Mouse (Mus musculus) heart, postnatal 0 days (tissue): ENCODE measurements around the gene Olfr292. TPM values are rescaled to one million over a fixed set of nuclear protein-coding genes. Genes with fewer than 3 reads are reported as not detected.

ENCODE experiments used
- ATAC-seq: fragments of 200-750 bp; cut with Nextera tagmentation; 2 replicates; pipeline ENCODE4 v1.8.0; 2017; ENCODE audit warnings: low read depth, moderate number of reproducible peaks, moderate library complexity; ENCODE audit not compliant: insufficient read depth
- DNase-seq: peaks from one replicate; pipeline ENCODE4 v3.0.0-alpha.2; 2016; ENCODE audit warnings: low spot score
- H3K27ac ChIP-seq: fragments of 300-500 bp; sonication (generic); 2 replicates; pipeline ENCODE4 v1.5.1; 2014; ENCODE audit warnings: low read depth, mild to moderate bottlenecking
- H3K27me3 ChIP-seq: fragments of 300-500 bp; sonication (generic); 2 replicates; pipeline ENCODE4 v1.6.1; 2014; ENCODE audit warnings: low read length, mixed read lengths; ENCODE audit not compliant: control insufficient read depth, insufficient read depth
- H3K36me3 ChIP-seq: fragments of 300-500 bp; sonication (generic); replicated peaks from 2 replicates; pipeline ENCODE4 v1.6.1; 2014; ENCODE audit warnings: low read length, mixed read lengths; ENCODE audit not compliant: control insufficient read depth, insufficient read depth
- H3K4me1 ChIP-seq: fragments of 300-500 bp; sonication (generic); 2 replicates; pipeline ENCODE4 v1.6.1; 2014; ENCODE audit warnings: antibody characterized with exemption; ENCODE audit not compliant: control insufficient read depth, insufficient read depth
- H3K4me2 ChIP-seq: fragments of 300-500 bp; sonication (generic); 2 replicates; pipeline ENCODE4 v1.6.1; 2014; ENCODE audit warnings: low read depth, mild to moderate bottlenecking, low read length, moderate library complexity
- H3K4me3 ChIP-seq: fragments of 300-500 bp; sonication (generic); 2 replicates; pipeline ENCODE4 v1.5.1; 2014; ENCODE audit warnings: low read depth, low read length
- H3K9ac ChIP-seq: fragments of 300-500 bp; sonication (generic); replicated peaks from 2 replicates; pipeline ENCODE4 v1.6.1; 2014; ENCODE audit warnings: low read depth, low read length, mixed read lengths
- H3K9me3 ChIP-seq: fragments of 300-500 bp; sonication (generic); replicated peaks from 2 replicates; pipeline ENCODE4 v1.6.1; 2016; ENCODE audit warnings: low read length; ENCODE audit not compliant: control insufficient read depth
- CTCF ChIP-seq: IDR thresholded peaks from 2 replicates; pipeline ENCODE4 v1.5.1; 2016; ENCODE audit warnings: antibody characterized with exemption, control low read depth, low read depth
- EP300 ChIP-seq: IDR thresholded peaks from 2 replicates; pipeline ENCODE4 v1.6.1; 2016; ENCODE audit warnings: antibody characterized with exemption, low read depth
- WGBS: fragments of 180-500 bp; shearing (Covaris S2); extraction: QIAGEN DNeasy Blood & Tissue Kit; methylation state at CpG from one replicate; pipeline ENCODE4 v1.1.7; 2014; 5-methylcytosine and 5-hydroxymethylcytosine counted together
- polyA plus RNA-seq: library from polyadenylated mRNA; unstranded; fragments of >200 nt; fragmentation: Nextera tagmentation; extraction: Ambion mirVana; gene quantifications from 2 replicates; pipeline ENCODE4 v1.2.1, GENCODE M21; 2015
- total RNA-seq: library from RNA; depleted of rRNA; stranded (reverse); fragments of >200 nt; gene quantifications from 2 replicates; pipeline ENCODE4 v1.2.3, GENCODE M21; 2014; ENCODE audit warnings: low replicate concordance; rRNA removed

The Olfr292 gene
- total RNA-seq (not detected in 2 replicates), polyA plus RNA-seq (not detected in 2 replicates)

DNA sequence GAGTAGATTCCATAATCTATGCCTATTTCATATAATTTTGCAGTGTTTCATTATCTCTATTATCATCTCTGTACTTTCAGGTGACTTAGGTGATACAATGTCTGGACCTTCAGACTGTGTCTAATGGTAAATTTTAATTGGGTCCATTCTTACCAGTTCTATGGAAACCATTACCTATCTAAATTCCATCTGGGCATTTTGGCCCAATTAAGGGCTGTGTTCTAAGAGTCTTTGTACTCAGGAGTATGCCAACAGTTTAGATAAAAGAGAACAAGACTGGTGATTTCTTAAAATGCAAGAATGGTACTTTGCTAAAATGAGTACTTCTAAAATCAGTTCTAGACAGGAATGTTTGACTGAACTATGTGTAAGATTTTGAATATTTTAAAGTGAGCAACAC lies at the start of gene Olfr292:
TSS of gene Olfr292 (plus strand) at position 301 of the 400 bp plus-strand sequence.
- Histone ChIP-seq H3K27ac (no peak within 1 kb of the TSS), H3K9me3 (no peaks in the 10 kb centered on the region), H3K4me1 (no peaks in the 10 kb centered on the region), H3K4me2 (no peak within 1 kb of the TSS), H3K27me3 (no peaks in the 10 kb centered on the region), H3K4me3 (no peak within 1 kb of the TSS), H3K9ac (no peak within 1 kb of the TSS), H3K36me3 (no peaks in the 10 kb centered on the region)
- no peak for ATAC-seq
- DNase-seq = no peak
- TF ChIP-seq CTCF = no peak
- no peak for TF ChIP-seq EP300

DNA sequence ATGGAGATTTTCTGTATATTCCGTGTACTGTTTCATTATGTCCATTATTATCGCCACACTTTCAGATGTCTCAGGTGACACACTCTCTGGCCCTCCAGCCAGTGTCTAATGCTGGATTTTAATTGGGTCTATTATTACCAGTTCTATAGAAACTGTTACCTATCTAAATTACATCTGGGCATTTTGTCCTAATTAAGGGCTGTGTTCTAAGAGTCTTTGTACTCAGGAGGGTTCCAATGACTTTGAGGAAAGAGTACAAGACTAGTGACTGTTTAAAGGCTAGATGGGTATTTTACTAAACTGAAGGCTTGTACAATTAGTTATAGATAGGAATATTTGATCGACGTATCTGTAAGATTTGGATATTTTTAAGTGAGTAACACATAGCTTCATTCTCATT lies 39.4 kb upstream of the Olfr292 start, which contains the start of gene Olfr293:
TSS of gene Olfr293 (plus strand) at position 301 of the 400 bp plus-strand sequence.
- TF ChIP-seq CTCF = no peak
- no peak for TF ChIP-seq EP300
- H3K4me3 ChIP-seq = no peak within 1 kb of the TSS
- no peaks in the 10 kb centered on the region for H3K27me3 ChIP-seq
- ATAC-seq (no peak), DNase-seq (no peak)
- 72% methylated on average over 4 of the region's 4 CpGs for WGBS
- no peaks in the 10 kb centered on the region for H3K4me1 ChIP-seq
- no peaks in the 10 kb centered on the region for H3K36me3 ChIP-seq
- no peak within 1 kb of the TSS for H3K4me2 ChIP-seq
- no peak within 1 kb of the TSS for H3K9ac ChIP-seq
- H3K9me3 ChIP-seq = no peaks in the 10 kb centered on the region
- H3K27ac ChIP-seq = no peak within 1 kb of the TSS

DNA sequence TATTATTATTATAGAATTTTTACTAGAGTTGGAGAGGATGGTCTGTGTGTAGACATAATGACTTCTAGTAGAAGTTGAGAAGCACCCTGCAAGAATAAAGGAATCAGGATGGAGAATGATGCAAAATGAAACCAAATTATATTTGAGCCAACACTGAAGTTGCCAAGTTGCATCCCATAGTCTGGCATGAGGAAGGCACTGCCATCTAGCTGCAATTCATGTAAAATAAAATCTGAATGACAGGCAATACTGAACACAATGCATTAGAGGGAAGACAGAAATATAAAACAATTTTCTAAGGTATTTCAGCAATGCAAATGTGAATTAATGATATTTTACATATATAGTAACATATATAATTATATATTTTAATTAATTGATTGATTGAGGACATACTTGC lies 36.9 kb downstream of the Olfr292 start:
- Histone ChIP-seq H3K27me3 (no peaks in the 10 kb centered on the region), H3K4me1 (no peaks in the 10 kb centered on the region), H3K4me3 (no peak overlapping the region), H3K27ac (no peak overlapping the region), H3K36me3 (no peaks in the 10 kb centered on the region), H3K9me3 (no peaks in the 10 kb centered on the region), H3K9ac (no peak overlapping the region), H3K4me2 (no peak overlapping the region)
- ATAC-seq = no peak
- TF ChIP-seq CTCF (no peak), EP300 (no peak)
- DNase-seq = no peak

Other genes with a start within 250 kb of the Olfr292 start
- not detected in 2 replicates for gene Olfr299, start 228.4 kb upstream of the Olfr292 start, total RNA-seq
- gene Olfr299, start 228.4 kb upstream of the Olfr292 start, polyA plus RNA-seq = not detected in 2 replicates
- not detected in 2 replicates for gene Olfr298, start 195.8 kb upstream of the Olfr292 start, total RNA-seq
- gene Olfr298, start 195.8 kb upstream of the Olfr292 start, polyA plus RNA-seq = not detected in 2 replicates
- not detected in 2 replicates for gene Olfr297, start 168.4 kb upstream of the Olfr292 start, total RNA-seq
- not detected in 2 replicates for gene Olfr297, start 168.4 kb upstream of the Olfr292 start, polyA plus RNA-seq
- gene Olfr295, start 104.5 kb upstream of the Olfr292 start, total RNA-seq = not detected in 2 replicates
- gene Olfr295, start 104.5 kb upstream of the Olfr292 start, polyA plus RNA-seq = not detected in 2 replicates
- gene Olfr294, start 71.7 kb upstream of the Olfr292 start, total RNA-seq = not detected in 2 replicates
- not detected in 2 replicates for gene Olfr294, start 71.7 kb upstream of the Olfr292 start, polyA plus RNA-seq
- gene Olfr293, start 39.3 kb upstream of the Olfr292 start, total RNA-seq = not detected in 2 replicates
- gene Olfr293, start 39.3 kb upstream of the Olfr292 start, polyA plus RNA-seq = not detected in 2 replicates
- gene Folh1, start 87.6 kb downstream of the Olfr292 start, total RNA-seq = 0.04 TPM in 1 of 2 replicates, not detected in the other
- gene Folh1, start 87.6 kb downstream of the Olfr292 start, polyA plus RNA-seq = 0.33 and 0.37 TPM in 2 replicates
- gene Vmn2r77, start 106.7 kb downstream of the Olfr292 start, total RNA-seq = not detected in 2 replicates
- not detected in 2 replicates for gene Vmn2r77, start 106.7 kb downstream of the Olfr292 start, polyA plus RNA-seq
- not detected in 2 replicates for gene Vmn2r78, start 226.8 kb downstream of the Olfr292 start, total RNA-seq
- not detected in 2 replicates for gene Vmn2r78, start 226.8 kb downstream of the Olfr292 start, polyA plus RNA-seq